Mouse (Mus musculus) hindbrain, embryonic 13.5 days (tissue): ENCODE results near the gene Rnase12. TPM values are rescaled to one million over a fixed set of nuclear protein-coding genes. Genes with fewer than 3 reads are reported as not detected.

ENCODE experiments used
- ATAC-seq: fragments of 200-750 bp; cut with Nextera tagmentation; 2 replicates; pipeline ENCODE4 v1.8.0; 2017; ENCODE audit warnings: moderate TSS enrichment; ENCODE audit not compliant: low FRiP score
- H3K27ac ChIP-seq: fragments of 300-500 bp; sonication (generic); 2 replicates; pipeline ENCODE4 v1.5.1; 2015; ENCODE audit warnings: inconsistent platforms, mild to moderate bottlenecking, moderate library complexity
- H3K27me3 ChIP-seq: fragments of 300-500 bp; sonication (generic); 2 replicates; pipeline ENCODE4 v1.6.1; 2015; ENCODE audit warnings: mild to moderate bottlenecking, inconsistent platforms
- H3K36me3 ChIP-seq: fragments of 300-500 bp; sonication (generic); 2 replicates; pipeline ENCODE4 v1.6.1; 2015; ENCODE audit warnings: mild to moderate bottlenecking, inconsistent platforms
- H3K4me1 ChIP-seq: fragments of 300-500 bp; sonication (generic); replicated peaks from 2 replicates; pipeline ENCODE4 v1.6.1; 2015; ENCODE audit warnings: inconsistent platforms
- H3K4me2 ChIP-seq: fragments of 300-500 bp; sonication (generic); 2 replicates; pipeline ENCODE4 v1.6.1; 2015; ENCODE audit warnings: inconsistent platforms, mild to moderate bottlenecking, moderate library complexity
- H3K4me3 ChIP-seq: fragments of 300-500 bp; sonication (generic); 2 replicates; pipeline ENCODE4 v1.5.1; 2015; ENCODE audit warnings: mild to moderate bottlenecking, inconsistent platforms
- H3K9ac ChIP-seq: fragments of 300-500 bp; sonication (generic); 2 replicates; pipeline ENCODE4 v1.6.1; 2015; ENCODE audit warnings: mild to moderate bottlenecking, inconsistent platforms
- H3K9me3 ChIP-seq: fragments of 300-500 bp; sonication (generic); 2 replicates; pipeline ENCODE4 v1.6.1; 2016; ENCODE audit warnings: inconsistent platforms
- WGBS: fragments of 180-500 bp; shearing (Covaris S2); methylation state at CpG from one replicate; pipeline ENCODE4 v1.1.7; 2015; 5-methylcytosine and 5-hydroxymethylcytosine counted together
- polyA plus RNA-seq: library from polyadenylated mRNA; unstranded; fragments of >200 nt; fragmentation: Nextera tagmentation; extraction: Ambion mirVana; gene quantifications from 2 replicates; pipeline ENCODE4 v1.2.1, GENCODE M21; 2015

Gene Rnase12
- polyA plus RNA-seq, 1 experiment from 2014 or later, result not detected

- ATAC-seq, result no peak
- Histone ChIP-seq H3K27ac (no peak overlapping the region), H3K9ac (no peak overlapping the region), H3K4me1 (peaks cover 16% of the 10 kb centered on the region), H3K4me3 (no peak overlapping the region), H3K4me2 (no peak overlapping the region), H3K27me3 (peaks cover 41% of the 10 kb centered on the region), H3K9me3 (no peaks in the 10 kb centered on the region), H3K36me3 (no peaks in the 10 kb centered on the region)
- 92% methylated on average over 2 of the region's 2 CpGs for WGBS
Measured at GRCm38 (mm10) chr14:51081035-51081434, 23.6 kb upstream of the Rnase12 start.

GRCm38 (mm10) chr14:51079180-51079579 is 21.7 kb upstream of the Rnase12 start:
- no peak overlapping the region for H3K4me3 ChIP-seq
- no peak for ATAC-seq
- H3K4me1 ChIP-seq, result peaks cover 16% of the 10 kb centered on the region
- no peak overlapping the region for H3K27ac ChIP-seq
- WGBS, result 83% methylated on average over 1 of the region's 1 CpGs
- H3K27me3 ChIP-seq, result peaks cover 29% of the 10 kb centered on the region
- no peak overlapping the region for H3K4me2 ChIP-seq
- no peaks in the 10 kb centered on the region for H3K9me3 ChIP-seq
- no peak overlapping the region for H3K9ac ChIP-seq
- H3K36me3 ChIP-seq, result no peaks in the 10 kb centered on the region

- no peak for ATAC-seq
- WGBS, result 91% methylated on average over 3 of the region's 3 CpGs
- H3K27me3 ChIP-seq, result no peaks in the 10 kb centered on the region
- H3K4me3 ChIP-seq, result no peak within 1 kb of the TSS
- H3K4me1 ChIP-seq, result no peaks in the 10 kb centered on the region
- H3K9me3 ChIP-seq, result no peaks in the 10 kb centered on the region
- no peak within 1 kb of the TSS for H3K27ac ChIP-seq
- H3K4me2 ChIP-seq, result no peak within 1 kb of the TSS
- H3K36me3 ChIP-seq, result no peaks in the 10 kb centered on the region
- no peak within 1 kb of the TSS for H3K9ac ChIP-seq
Measured at GRCm38 (mm10) chr14:51074335-51074734, 16.9 kb upstream of the Rnase12 start, which contains the start of gene Olfr750. TSS of gene Olfr750 (minus strand) at chr14:51074435.

GRCm38 (mm10) chr14:51069617-51070016 is 12.2 kb upstream of the Rnase12 start:
- Histone ChIP-seq H3K4me3 (no peak overlapping the region), H3K27ac (no peak overlapping the region), H3K9ac (no peak overlapping the region), H3K36me3 (no peaks in the 10 kb centered on the region), H3K4me1 (peaks cover 10% of the 10 kb centered on the region), H3K9me3 (no peaks in the 10 kb centered on the region), H3K27me3 (no peaks in the 10 kb centered on the region), H3K4me2 (no peak overlapping the region)
- ATAC-seq, result no peak
- 78% methylated on average over 2 of the region's 2 CpGs for whole genome bisulfite sequencing

- Histone ChIP-seq H3K4me2 (no peak overlapping the region), H3K4me1 (peaks cover 10% of the 10 kb centered on the region), H3K9me3 (no peaks in the 10 kb centered on the region), H3K4me3 (no peak overlapping the region), H3K9ac (no peak overlapping the region), H3K27me3 (no peaks in the 10 kb centered on the region), H3K36me3 (no peaks in the 10 kb centered on the region), H3K27ac (no peak overlapping the region)
- no peak for ATAC-seq
- 95% methylated on average over 5 of the region's 5 CpGs for WGBS
Measured at GRCm38 (mm10) chr14:51068956-51069355, 11.5 kb upstream of the Rnase12 start.

GRCm38 (mm10) chr14:51060761-51061160 is 3.3 kb upstream of the Rnase12 start:
- no peak overlapping the region for H3K27ac ChIP-seq

GRCm38 (mm10) chr14:51054243-51055237 is 2.9 kb downstream of the Rnase12 start:
- Histone ChIP-seq H3K4me1 (peaks cover 4% of the 10 kb centered on the region; the same call in 1 of the 2 replicates), H3K4me2 (no peak overlapping the region), H3K36me3 (no peaks in the 10 kb centered on the region), H3K27ac (no peak overlapping the region), H3K27me3 (no peaks in the 10 kb centered on the region), H3K9me3 (no peaks in the 10 kb centered on the region), H3K9ac (no peak overlapping the region), H3K4me3 (no peak overlapping the region)
- ATAC-seq, result no peak
- 37% methylated on average over 13 of the region's 13 CpGs for WGBS

More at GRCm38 (mm10) chr14:51060761-51061160, 3.3 kb upstream of the Rnase12 start:
- Histone ChIP-seq H3K4me2 (no peak overlapping the region), H3K27me3 (0 out of 2 replicates have a peak, but pooled peaks cover 4% of the 10 kb centered on the region), H3K9me3 (no peaks in the 10 kb centered on the region), H3K4me3 (no peak overlapping the region), H3K9ac (no peak overlapping the region), H3K36me3 (no peaks in the 10 kb centered on the region), H3K4me1 (peaks cover 8% of the 10 kb centered on the region)
- ATAC-seq, result no peak
- 94% methylated on average over 5 of the region's 5 CpGs for WGBS

GRCm38 (mm10) chr14:51053176-51053575 is 4.3 kb downstream of the Rnase12 start:
- peaks cover 4% of the 10 kb centered on the region; the same call in 1 of the 2 replicates for H3K4me1 ChIP-seq
- no peak for ATAC-seq
- H3K4me3 ChIP-seq, result no peak overlapping the region
- no peaks in the 10 kb centered on the region for H3K9me3 ChIP-seq
- no peak overlapping the region for H3K4me2 ChIP-seq
- 76% methylated on average over 5 of the region's 5 CpGs for WGBS
- H3K27ac ChIP-seq, result no peak overlapping the region
- H3K27me3 ChIP-seq, result no peaks in the 10 kb centered on the region
- H3K36me3 ChIP-seq, result no peaks in the 10 kb centered on the region
- H3K9ac ChIP-seq, result no peak overlapping the region

- Histone ChIP-seq H3K4me3 (no peak overlapping the region), H3K9ac (no peak overlapping the region), H3K4me1 (peaks cover 4% of the 10 kb centered on the region; the same call in 1 of the 2 replicates), H3K4me2 (no peak overlapping the region), H3K27me3 (no peaks in the 10 kb centered on the region), H3K9me3 (no peaks in the 10 kb centered on the region), H3K36me3 (no peaks in the 10 kb centered on the region), H3K27ac (no peak overlapping the region)
- no peak for ATAC-seq
- 69% methylated on average over 5 of the region's 5 CpGs for WGBS
Measured at GRCm38 (mm10) chr14:51051941-51052340, 5.5 kb downstream of the Rnase12 start.

GRCm38 (mm10) chr14:51050063-51050462 is 7.4 kb downstream of the Rnase12 start, which contains the start of gene Rnase11:
TSS of gene Rnase11 (minus strand) at chr14:51050163.
- ATAC-seq, result no peak
- H3K9ac ChIP-seq, result no peak within 1 kb of the TSS
- WGBS, result 90% methylated on average over 2 of the region's 2 CpGs
- H3K36me3 ChIP-seq, result no peaks in the 10 kb centered on the region
- H3K9me3 ChIP-seq, result no peaks in the 10 kb centered on the region
- no peak within 1 kb of the TSS for H3K27ac ChIP-seq
- H3K4me2 ChIP-seq, result no peak within 1 kb of the TSS
- no peaks in the 10 kb centered on the region for H3K27me3 ChIP-seq
- peaks cover 4% of the 10 kb centered on the region; the same call in 1 of the 2 replicates for H3K4me1 ChIP-seq
- H3K4me3 ChIP-seq, result no peak within 1 kb of the TSS

- WGBS, result 76% methylated on average over 5 of the region's 5 CpGs
- Histone ChIP-seq H3K36me3 (no peaks in the 10 kb centered on the region), H3K4me2 (no peak overlapping the region), H3K9me3 (no peaks in the 10 kb centered on the region), H3K27ac (no peak overlapping the region), H3K4me3 (no peak overlapping the region), H3K4me1 (no peaks in the 10 kb centered on the region), H3K27me3 (no peaks in the 10 kb centered on the region), H3K9ac (no peak overlapping the region)
- ATAC-seq, result no peak
Measured at GRCm38 (mm10) chr14:51047846-51048245, 9.6 kb downstream of the Rnase12 start.

- no peak within 1 kb of the TSS for H3K9ac ChIP-seq
- no peaks in the 10 kb centered on the region for H3K27me3 ChIP-seq
- no peaks in the 10 kb centered on the region for H3K9me3 ChIP-seq
- no peaks in the 10 kb centered on the region for H3K36me3 ChIP-seq
- H3K4me3 ChIP-seq, result no peak within 1 kb of the TSS
- 57% methylated on average over 6 of the region's 6 CpGs for WGBS
- no peaks in the 10 kb centered on the region for H3K4me1 ChIP-seq
- no peak within 1 kb of the TSS for H3K4me2 ChIP-seq
- H3K27ac ChIP-seq, result no peak within 1 kb of the TSS
- no peak for ATAC-seq
Measured at GRCm38 (mm10) chr14:51041769-51042168, 15.7 kb downstream of the Rnase12 start, which contains the start of gene Rnase9. TSS of gene Rnase9 (minus strand) at chr14:51041869.
